Mouse (Mus musculus): Measurements from ENCODE around the gene Itgal.

DNA sequence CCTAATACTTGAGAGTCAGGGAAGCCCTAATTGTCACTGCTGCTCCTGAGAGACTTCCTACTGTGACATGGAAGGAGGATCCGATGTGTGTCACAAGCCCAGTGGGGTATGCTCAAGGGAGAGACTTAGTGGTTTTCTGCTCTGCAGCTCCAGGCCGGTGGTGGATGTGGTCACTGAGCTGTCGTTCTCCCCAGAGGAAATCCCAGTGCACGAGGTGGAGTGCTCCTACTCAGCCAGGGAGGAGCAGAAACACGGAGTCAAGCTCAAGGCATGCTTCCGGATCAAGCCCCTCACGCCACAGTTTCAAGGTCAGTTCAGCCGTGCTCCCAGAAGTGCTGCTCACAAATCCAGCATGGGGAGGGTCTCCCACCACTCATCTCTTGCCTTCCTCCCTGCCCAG, 17.9 kb downstream of the Itgal start:
- TF ChIP-seq POLR2A (IDR thresholded peaks at IDR 0.05; ENCODE audit: low read depth, low read length) (no peak), CTCF (IDR thresholded peaks at IDR 0.05; ENCODE audit: extremely low read depth, insufficient read length, insufficient replicate concordance, low read depth, low read length) (no peak)

All from small intestine, adult 2 months (tissue).